Mouse (Mus musculus) kidney, embryonic 14.5 days (tissue): ENCODE measurements around the gene Irak2. TPM values are rescaled to one million over a fixed set of nuclear protein-coding genes. Genes with fewer than 3 reads are reported as not detected.
"Not testable (repeated sequence)": the region's sequence is repeated elsewhere in the genome, so short reads cannot be mapped to it uniquely, and the experiment has no call there.

Experiments used
- ATAC-seq: fragments of 200-750 bp; cut with Nextera tagmentation; 2 replicates; pipeline ENCODE4 v1.8.0; 2017; ENCODE audit warnings: moderate number of reproducible peaks, mild to moderate bottlenecking, moderate TSS enrichment, moderate library complexity; ENCODE audit not compliant: low FRiP score, low TSS enrichment
- H3K27ac ChIP-seq: fragments of 300-500 bp; sonication (generic); 2 replicates; pipeline ENCODE4 v1.5.1; 2014; ENCODE audit warnings: low read depth, mild to moderate bottlenecking, low read length, moderate library complexity, mixed read lengths
- H3K27me3 ChIP-seq: fragments of 300-500 bp; sonication (generic); 2 replicates; pipeline ENCODE4 v1.6.1; 2014; ENCODE audit warnings: mild to moderate bottlenecking, low read length; ENCODE audit not compliant: control insufficient read depth, insufficient read depth
- H3K36me3 ChIP-seq: fragments of 300-500 bp; sonication (generic); 2 replicates; pipeline ENCODE4 v1.6.1; 2014; ENCODE audit warnings: low read length, mixed read lengths; ENCODE audit not compliant: control insufficient read depth, insufficient read depth
- H3K4me1 ChIP-seq: fragments of 300-500 bp; sonication (generic); 2 replicates; pipeline ENCODE4 v1.6.1; 2014; ENCODE audit warnings: low read length, mixed read lengths; ENCODE audit not compliant: control insufficient read depth, insufficient read depth
- H3K4me2 ChIP-seq: fragments of 300-500 bp; sonication (generic); replicated peaks from 2 replicates; pipeline ENCODE4 v1.6.1; 2014; ENCODE audit warnings: low read depth, mild to moderate bottlenecking, low read length
- H3K4me3 ChIP-seq: fragments of 300-500 bp; sonication (generic); 2 replicates; pipeline ENCODE4 v1.5.1; 2014; ENCODE audit warnings: mild to moderate bottlenecking, low read length
- H3K9ac ChIP-seq: fragments of 300-500 bp; sonication (generic); 2 replicates; pipeline ENCODE4 v1.6.1; 2014; ENCODE audit warnings: low read depth, mild to moderate bottlenecking, low read length, moderate library complexity
- H3K9me3 ChIP-seq: fragments of 300-500 bp; sonication (generic); 2 replicates; pipeline ENCODE4 v1.6.1; 2016; ENCODE audit warnings: low read length; ENCODE audit not compliant: control insufficient read depth
- WGBS: fragments of 180-500 bp; shearing (Covaris S2); extraction: QIAGEN DNeasy Blood & Tissue Kit; methylation state at CpG from one replicate; pipeline ENCODE4 v1.1.7; 2014; 5-methylcytosine and 5-hydroxymethylcytosine counted together
- polyA plus RNA-seq: library from polyadenylated mRNA; unstranded; fragments of >200 nt; fragmentation: Nextera tagmentation; extraction: Ambion mirVana; gene quantifications from 2 replicates; pipeline ENCODE4 v1.2.1, GENCODE M21; 2014

Gene Irak2
- polyA plus RNA-seq, 1 experiment from 2014 or later = 2.6 TPM

DNA sequence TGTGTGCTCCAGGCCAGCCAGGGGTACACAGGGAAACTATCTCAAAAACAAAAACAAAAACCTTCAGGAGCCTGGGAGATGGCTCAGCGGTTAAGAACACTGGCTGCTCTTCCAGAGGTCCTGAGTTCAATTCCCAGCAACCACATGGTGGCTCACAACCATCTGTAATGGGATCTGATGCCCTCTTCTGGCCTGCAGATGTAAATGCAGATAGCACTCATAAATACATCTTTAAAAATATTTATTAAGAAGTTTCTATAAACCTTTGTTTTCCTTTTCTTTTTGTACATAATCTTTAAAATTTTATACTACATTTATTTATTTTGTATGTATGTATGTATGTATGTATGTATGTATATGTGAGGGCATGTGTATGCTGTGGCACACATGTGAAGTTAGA is 33.8 kb downstream of the Irak2 start:
- not testable (repeated sequence) for H3K4me2 ChIP-seq, H3K4me3 ChIP-seq, ATAC-seq, H3K9me3 ChIP-seq, H3K9ac ChIP-seq, H3K27me3 ChIP-seq, H3K36me3 ChIP-seq, H3K4me1 ChIP-seq, H3K27ac ChIP-seq
- 86% methylated on average over 1 of the region's 1 CpGs for WGBS

DNA sequence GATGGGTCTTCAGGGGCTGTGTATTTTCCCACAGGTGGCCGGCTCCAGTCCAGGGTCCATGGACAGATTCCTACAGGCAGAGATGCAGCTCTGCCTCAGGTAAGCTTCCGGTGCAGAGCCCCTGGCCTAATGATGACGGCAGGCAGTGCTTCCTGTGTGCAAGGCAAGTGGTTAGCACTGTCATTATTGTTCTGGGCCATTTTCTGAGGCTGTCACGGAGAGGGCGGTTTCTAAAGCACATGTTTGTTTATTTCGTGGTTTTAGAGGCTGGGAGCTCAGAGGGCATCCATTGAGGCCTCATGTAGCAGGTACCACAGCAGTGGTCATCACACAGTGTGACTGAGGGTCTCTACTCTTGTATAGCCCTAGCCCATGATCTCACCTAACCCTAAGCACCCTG is 34.7 kb downstream of the Irak2 start:
- Histone ChIP-seq H3K9ac (no peak overlapping the region), H3K27me3 (no peaks in the 10 kb centered on the region), H3K36me3 (no peaks in the 10 kb centered on the region), H3K4me2 (no peak overlapping the region), H3K9me3 (no peaks in the 10 kb centered on the region), H3K27ac (no peak overlapping the region), H3K4me1 (peaks cover 13% of the 10 kb centered on the region; the same call in 1 of the 2 replicates), H3K4me3 (no peak overlapping the region)
- 79% methylated on average over 6 of the region's 6 CpGs for WGBS
- ATAC-seq = no peak

DNA sequence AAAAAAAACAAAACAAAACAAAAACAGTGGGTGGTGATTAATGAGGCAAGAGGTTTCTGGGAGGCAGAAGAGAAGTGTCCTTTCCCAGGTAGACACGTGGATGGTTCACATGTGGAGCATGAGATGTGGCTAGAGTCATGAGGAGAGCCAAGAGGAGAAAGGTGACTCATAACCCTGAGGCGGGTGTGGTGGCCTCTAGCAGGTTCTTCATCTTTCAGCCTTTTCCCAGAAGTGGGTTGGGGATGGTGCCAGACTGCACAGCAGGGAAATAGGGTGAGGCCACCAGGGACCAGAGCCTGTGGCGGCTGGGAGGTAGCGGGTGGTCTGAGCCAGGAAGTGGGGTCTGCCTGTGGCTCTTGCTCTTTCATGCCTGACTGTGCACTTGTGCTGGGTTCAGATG is 37.0 kb downstream of the Irak2 start:
- H3K27ac ChIP-seq = no peak overlapping the region
- H3K36me3 ChIP-seq = no peaks in the 10 kb centered on the region
- H3K9ac ChIP-seq = no peak overlapping the region
- H3K27me3 ChIP-seq = no peaks in the 10 kb centered on the region
- 0 out of 2 replicates have a peak, but pooled peaks cover 6% of the 10 kb centered on the region for H3K4me1 ChIP-seq
- H3K4me2 ChIP-seq = no peak overlapping the region
- H3K4me3 ChIP-seq = no peak overlapping the region
- WGBS = 85% methylated on average over 4 of the region's 4 CpGs
- ATAC-seq = no peak
- H3K9me3 ChIP-seq = no peaks in the 10 kb centered on the region

DNA sequence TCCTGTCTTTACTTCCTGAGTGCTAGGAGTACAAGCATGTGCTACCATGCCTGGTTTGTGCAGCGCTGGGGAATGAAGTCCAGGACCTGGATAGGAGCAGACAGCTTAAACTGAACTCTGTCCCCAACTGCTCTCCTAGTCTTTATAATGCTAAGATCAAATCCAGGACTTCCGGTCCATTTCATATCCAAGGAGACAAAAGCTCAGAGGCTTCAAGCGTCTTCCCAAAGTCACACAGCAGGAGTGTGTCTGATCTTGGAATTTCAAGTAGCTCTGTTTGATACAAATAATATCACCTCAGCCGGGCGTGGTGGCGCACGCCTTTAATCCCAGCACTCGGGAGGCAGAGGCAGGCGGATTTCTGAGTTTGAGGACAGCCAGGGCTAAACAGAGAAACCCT is 37.7 kb downstream of the Irak2 start:
- no peak overlapping the region for H3K4me2 ChIP-seq
- no peak overlapping the region for H3K9ac ChIP-seq
- ATAC-seq = no peak
- H3K27me3 ChIP-seq = no peaks in the 10 kb centered on the region
- H3K36me3 ChIP-seq = no peaks in the 10 kb centered on the region
- H3K9me3 ChIP-seq = no peaks in the 10 kb centered on the region
- WGBS = 94% methylated on average over 9 of the region's 9 CpGs
- no peak overlapping the region for H3K4me3 ChIP-seq
- H3K4me1 ChIP-seq = 0 out of 2 replicates have a peak, but pooled peaks cover 6% of the 10 kb centered on the region
- H3K27ac ChIP-seq = no peak overlapping the region

DNA sequence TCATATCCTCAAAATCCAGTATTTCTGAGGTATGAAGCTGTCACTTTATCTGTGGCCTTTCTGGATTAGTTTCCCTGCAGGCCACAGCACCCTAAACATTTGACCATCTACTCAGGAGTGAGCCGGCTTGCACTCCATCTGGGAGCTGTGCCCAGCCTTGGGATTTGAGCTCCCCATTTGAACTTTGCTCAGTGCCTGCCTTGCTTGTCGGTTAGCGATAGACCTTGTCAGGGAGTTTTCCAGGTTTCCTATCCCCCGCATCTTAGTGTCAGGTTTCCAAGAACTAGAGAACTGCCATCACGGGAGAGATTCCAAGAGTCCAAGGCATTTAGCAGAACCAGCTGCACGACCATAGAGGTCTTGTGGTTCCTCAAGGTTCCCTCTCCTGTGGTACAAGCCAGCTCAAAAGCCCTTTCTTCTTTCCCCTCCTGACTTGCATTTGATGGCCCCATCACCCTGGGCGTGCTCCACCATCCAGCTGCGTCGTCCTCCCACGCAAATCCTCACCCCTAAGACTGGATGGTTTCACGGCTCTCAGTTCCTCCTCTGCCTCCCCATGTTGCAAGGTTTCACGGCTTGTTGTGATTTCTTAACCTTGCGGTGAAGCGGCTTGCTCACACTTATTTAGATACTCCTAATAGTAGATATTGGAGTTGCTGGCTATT is 38.9 kb downstream of the Irak2 start:
- ATAC-seq = no peak
- WGBS = 25% methylated on average over 14 of the region's 14 CpGs
- H3K27me3 ChIP-seq = no peaks in the 10 kb centered on the region
- no peak overlapping the region for H3K4me2 ChIP-seq
- no peak overlapping the region for H3K4me3 ChIP-seq
- no peak overlapping the region for H3K27ac ChIP-seq
- H3K4me1 ChIP-seq = 0 out of 2 replicates have a peak, but pooled peaks cover 6% of the 10 kb centered on the region
- no peak overlapping the region for H3K9ac ChIP-seq
- no peaks in the 10 kb centered on the region for H3K9me3 ChIP-seq
- no peaks in the 10 kb centered on the region for H3K36me3 ChIP-seq

DNA sequence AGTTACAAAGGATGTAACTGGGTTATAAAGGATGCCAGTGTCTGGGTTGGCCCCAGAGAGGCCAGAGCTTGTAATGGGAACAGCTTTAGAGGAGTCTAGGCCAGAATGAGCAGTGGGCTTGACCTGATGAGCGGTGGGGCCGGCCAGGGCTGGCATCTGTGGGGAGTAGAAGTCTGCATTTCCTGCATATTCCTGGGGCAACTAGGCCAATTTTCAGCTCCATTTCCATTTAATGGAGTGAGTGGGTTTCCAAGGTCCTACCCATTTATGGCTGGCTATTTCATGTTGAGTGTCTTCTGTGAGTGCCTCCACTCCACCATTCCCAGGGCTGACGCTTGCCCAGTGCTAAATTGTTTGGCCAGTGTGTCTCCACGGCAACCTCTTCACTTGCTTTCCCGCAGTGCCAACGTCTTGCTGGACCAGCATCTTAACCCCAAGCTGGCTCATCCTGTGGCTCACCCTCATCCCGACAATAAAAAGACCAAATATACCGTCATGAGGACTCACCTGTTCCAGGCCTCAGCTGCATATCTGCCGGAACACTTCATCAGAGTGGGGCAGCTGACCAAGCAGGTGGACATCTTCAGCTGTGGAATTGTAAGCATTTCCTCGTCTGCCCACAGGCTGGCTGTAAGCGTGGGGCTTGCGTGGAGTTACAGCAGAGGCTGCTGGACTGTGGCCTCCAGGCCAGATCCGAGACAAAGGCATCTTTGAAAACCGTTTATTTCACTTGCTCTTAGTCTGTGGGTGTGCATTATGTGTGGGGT is 40.2 kb downstream of the Irak2 start:
- 82% methylated on average over 14 of the region's 14 CpGs for WGBS
- no peak overlapping the region for H3K4me2 ChIP-seq

DNA sequence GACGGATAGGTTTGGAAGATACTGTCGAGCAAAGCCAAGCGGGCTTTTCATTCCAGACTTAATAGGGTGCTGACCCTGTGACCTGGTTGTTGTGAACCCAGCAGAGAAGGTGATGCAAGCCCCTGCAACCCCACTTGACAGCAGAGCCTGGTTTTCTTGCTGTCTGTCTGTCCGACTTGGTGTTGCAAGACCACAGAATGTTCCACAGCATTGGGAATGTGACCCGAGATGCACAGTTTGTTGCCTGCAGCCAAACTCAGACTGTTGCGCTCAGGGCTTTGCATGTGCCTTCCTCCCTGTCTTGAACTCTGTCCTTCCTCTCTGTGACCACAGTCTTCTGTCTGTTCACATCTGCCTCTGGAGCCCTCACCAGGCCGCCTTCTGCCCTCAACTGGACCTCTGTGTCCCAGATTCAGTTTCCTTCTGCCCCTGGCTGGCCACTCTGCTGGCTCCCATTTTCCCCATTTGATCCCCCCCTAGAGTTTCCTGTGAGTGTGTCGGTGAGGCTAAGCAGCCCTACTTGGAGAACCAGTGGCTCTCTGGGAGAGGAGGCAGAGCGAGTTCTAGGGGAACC is 41.8 kb downstream of the Irak2 start:
- Histone ChIP-seq H3K4me3 (no peak overlapping the region), H3K27ac (no peak overlapping the region), H3K27me3 (no peaks in the 10 kb centered on the region), H3K36me3 (no peaks in the 10 kb centered on the region), H3K9me3 (no peaks in the 10 kb centered on the region), H3K4me1 (0 out of 2 replicates have a peak, but pooled peaks cover 6% of the 10 kb centered on the region), H3K4me2 (no peak overlapping the region), H3K9ac (no peak overlapping the region)
- ATAC-seq = no peak
- WGBS = 85% methylated on average over 9 of the region's 9 CpGs

More for the DNA sequence above, 40.2 kb downstream of the Irak2 start:
- H3K4me1 ChIP-seq = 0 out of 2 replicates have a peak, but pooled peaks cover 6% of the 10 kb centered on the region
- no peaks in the 10 kb centered on the region for H3K27me3 ChIP-seq
- no peaks in the 10 kb centered on the region for H3K36me3 ChIP-seq
- no peak overlapping the region for H3K27ac ChIP-seq
- ATAC-seq = no peak
- no peak overlapping the region for H3K4me3 ChIP-seq
- H3K9ac ChIP-seq = no peak overlapping the region
- H3K9me3 ChIP-seq = no peaks in the 10 kb centered on the region

DNA sequence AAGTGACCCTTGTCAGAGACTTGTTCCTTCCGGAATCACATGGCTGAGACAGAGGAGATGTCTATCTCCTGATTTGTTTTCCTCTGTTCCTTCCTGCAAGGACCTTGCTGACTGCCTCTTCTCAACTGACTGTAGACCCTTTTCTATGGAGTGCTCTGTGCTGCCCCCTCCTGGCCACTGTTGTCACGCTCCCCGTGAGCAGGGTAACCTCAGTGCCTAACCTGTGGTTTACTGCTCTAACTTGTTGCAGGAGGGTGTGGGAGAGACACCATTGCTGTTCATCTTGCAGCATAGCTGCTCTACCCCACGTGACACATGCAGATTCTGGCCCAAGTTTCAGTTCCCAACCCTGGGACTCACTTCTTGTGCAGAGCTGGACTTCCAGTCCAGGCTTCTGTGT is 43.0 kb downstream of the Irak2 start:
- no peak overlapping the region for H3K4me3 ChIP-seq
- no peak overlapping the region for H3K9ac ChIP-seq
- 21% methylated on average over 4 of the region's 4 CpGs for WGBS
- H3K4me1 ChIP-seq = 0 out of 2 replicates have a peak, but pooled peaks cover 6% of the 10 kb centered on the region
- H3K4me2 ChIP-seq = no peak overlapping the region
- ATAC-seq = peak; percentile 55; the same call in 1 of the 2 replicates
- H3K27ac ChIP-seq = no peak overlapping the region
- no peaks in the 10 kb centered on the region for H3K9me3 ChIP-seq
- no peaks in the 10 kb centered on the region for H3K36me3 ChIP-seq
- no peaks in the 10 kb centered on the region for H3K27me3 ChIP-seq
